Mouse (Mus musculus) midbrain, embryonic 13.5 days (tissue): ENCODE measurements at regions not wholly inside any gene's neighbourhood (a gene's known extent, or its start where the extent isn't known, plus 50 kb on each side); places are given as distances from the start of the nearest gene placed in this dataset.

ENCODE experiments used
- ATAC-seq: fragments of 200-750 bp; cut with Nextera tagmentation; 2 replicates; pipeline ENCODE4 v1.8.0; 2017; ENCODE audit warnings: mild to moderate bottlenecking, moderate TSS enrichment, moderate library complexity
- H3K27ac ChIP-seq: fragments of 300-500 bp; sonication (generic); 2 replicates; pipeline ENCODE4 v1.5.1; 2015; ENCODE audit warnings: inconsistent platforms, mild to moderate bottlenecking, moderate library complexity
- H3K27me3 ChIP-seq: fragments of 300-500 bp; sonication (generic); 2 replicates; pipeline ENCODE4 v1.6.1; 2015; ENCODE audit warnings: mild to moderate bottlenecking, inconsistent platforms
- H3K36me3 ChIP-seq: fragments of 300-500 bp; sonication (generic); 2 replicates; pipeline ENCODE4 v1.6.1; 2015; ENCODE audit warnings: mild to moderate bottlenecking, inconsistent platforms
- H3K4me1 ChIP-seq: fragments of 300-500 bp; sonication (generic); replicated peaks from 2 replicates; pipeline ENCODE4 v1.6.1; 2015; ENCODE audit warnings: inconsistent platforms
- H3K4me2 ChIP-seq: fragments of 300-500 bp; sonication (generic); replicated peaks from 2 replicates; pipeline ENCODE4 v1.6.1; 2015; ENCODE audit warnings: moderate library complexity, mild to moderate bottlenecking, inconsistent platforms
- H3K4me3 ChIP-seq: fragments of 300-500 bp; sonication (generic); replicated peaks from 2 replicates; pipeline ENCODE4 v1.5.1; 2015; ENCODE audit warnings: mild to moderate bottlenecking, inconsistent platforms
- H3K9ac ChIP-seq: fragments of 300-500 bp; sonication (generic); replicated peaks from 2 replicates; pipeline ENCODE4 v1.6.1; 2015; ENCODE audit warnings: mild to moderate bottlenecking, inconsistent platforms
- H3K9me3 ChIP-seq: fragments of 300-500 bp; sonication (generic); 2 replicates; pipeline ENCODE4 v1.6.1; 2016; ENCODE audit warnings: mild to moderate bottlenecking, inconsistent platforms
- WGBS: fragments of 180-500 bp; shearing (Covaris S2); methylation state at CpG from one replicate; pipeline ENCODE4 v1.1.7; 2015; 5-methylcytosine and 5-hydroxymethylcytosine counted together

- 86% methylated on average over 4 of the region's 4 CpGs for WGBS
- H3K36me3 ChIP-seq, result no peaks in the 10 kb centered on the region
- no peak for ATAC-seq
- H3K27ac ChIP-seq, result no peak overlapping the region
- no peaks in the 10 kb centered on the region for H3K9me3 ChIP-seq
- H3K9ac ChIP-seq, result no peak overlapping the region
- peaks cover 5% of the 10 kb centered on the region; the same call in 1 of the 2 replicates for H3K4me1 ChIP-seq
- no peak overlapping the region for H3K4me2 ChIP-seq
- H3K4me3 ChIP-seq, result no peak overlapping the region
- H3K27me3 ChIP-seq, result peaks cover 27% of the 10 kb centered on the region
Observed at GRCm38 (mm10) chr14:79890280-79890679, 93.6 kb upstream of the Olfm4 start.

GRCm38 (mm10) chr14:79883487-79883886 is 100.4 kb upstream of the Olfm4 start:
- Histone ChIP-seq H3K4me3 (no peak overlapping the region), H3K4me1 (peaks cover 41% of the 10 kb centered on the region), H3K27ac (no peak overlapping the region), H3K9me3 (no peaks in the 10 kb centered on the region), H3K9ac (no peak overlapping the region), H3K27me3 (peaks cover 39% of the 10 kb centered on the region), H3K4me2 (no peak overlapping the region), H3K36me3 (no peaks in the 10 kb centered on the region)
- WGBS, result 72% methylated on average over 7 of the region's 7 CpGs
- ATAC-seq, result no peak

GRCm38 (mm10) chr14:79881726-79882125 is 102.2 kb upstream of the Olfm4 start:
- ATAC-seq, result peak; percentile 31
- Histone ChIP-seq H3K9ac (no peak overlapping the region), H3K9me3 (no peaks in the 10 kb centered on the region), H3K36me3 (no peaks in the 10 kb centered on the region), H3K27me3 (peaks cover 45% of the 10 kb centered on the region), H3K27ac (no peak overlapping the region), H3K4me2 (no peak overlapping the region), H3K4me1 (peaks cover 41% of the 10 kb centered on the region), H3K4me3 (no peak overlapping the region)
- WGBS, result 33% methylated on average over 9 of the region's 9 CpGs

GRCm38 (mm10) chr14:79880065-79880755 is 103.7 kb upstream of the Olfm4 start:
- H3K36me3 ChIP-seq, result no peaks in the 10 kb centered on the region
- no peaks in the 10 kb centered on the region for H3K9me3 ChIP-seq
- no peak overlapping the region for H3K4me2 ChIP-seq
- H3K27ac ChIP-seq, result peak overlapping the region; percentile 30
- 23% methylated on average over 5 of the region's 5 CpGs for WGBS
- peaks cover 41% of the 10 kb centered on the region for H3K4me1 ChIP-seq
- no peak overlapping the region for H3K9ac ChIP-seq
- no peak overlapping the region for H3K4me3 ChIP-seq
- H3K27me3 ChIP-seq, result peaks cover 52% of the 10 kb centered on the region
- ATAC-seq, result peak; percentile 54

- ATAC-seq, result peak; percentile 35
- peaks cover 41% of the 10 kb centered on the region for H3K4me1 ChIP-seq
- H3K9me3 ChIP-seq, result no peaks in the 10 kb centered on the region
- H3K9ac ChIP-seq, result no peak overlapping the region
- peak overlapping the region; percentile 66 for H3K27ac ChIP-seq
- WGBS, result 44% methylated on average over 11 of the region's 11 CpGs
- H3K27me3 ChIP-seq, result peaks cover 52% of the 10 kb centered on the region
- no peaks in the 10 kb centered on the region for H3K36me3 ChIP-seq
- H3K4me3 ChIP-seq, result no peak overlapping the region
- no peak overlapping the region for H3K4me2 ChIP-seq
Observed at GRCm38 (mm10) chr14:79879333-79880035, 104.4 kb upstream of the Olfm4 start.

GRCm38 (mm10) chr14:79878285-79879019 is 105.4 kb upstream of the Olfm4 start:
- no peak overlapping the region for H3K9ac ChIP-seq
- no peak overlapping the region for H3K4me3 ChIP-seq
- no peak for ATAC-seq
- H3K4me2 ChIP-seq, result no peak overlapping the region
- WGBS, result 76% methylated on average over 17 of the region's 17 CpGs
- H3K27me3 ChIP-seq, result peaks cover 47% of the 10 kb centered on the region
- peaks cover 45% of the 10 kb centered on the region for H3K4me1 ChIP-seq
- H3K27ac ChIP-seq, result peak overlapping the region; percentile 66; the same call in 1 of the 2 replicates
- H3K9me3 ChIP-seq, result no peaks in the 10 kb centered on the region
- H3K36me3 ChIP-seq, result no peaks in the 10 kb centered on the region

GRCm38 (mm10) chr14:79873062-79873461 is 102.0 kb upstream of the Pcdh8 start:
- Histone ChIP-seq H3K4me2 (no peak overlapping the region), H3K9ac (no peak overlapping the region), H3K27me3 (peaks cover 48% of the 10 kb centered on the region), H3K36me3 (no peaks in the 10 kb centered on the region), H3K9me3 (no peaks in the 10 kb centered on the region), H3K27ac (no peak overlapping the region; the same call in 1 of the 2 replicates), H3K4me1 (peaks cover 16% of the 10 kb centered on the region), H3K4me3 (no peak overlapping the region)
- WGBS, result 29% methylated on average over 13 of the region's 13 CpGs
- peak; percentile 73 for ATAC-seq

GRCm38 (mm10) chr14:79872430-79872829 is 101.3 kb upstream of the Pcdh8 start:
- no peak overlapping the region for H3K4me3 ChIP-seq
- H3K4me1 ChIP-seq, result peaks cover 16% of the 10 kb centered on the region
- H3K4me2 ChIP-seq, result no peak overlapping the region
- H3K9me3 ChIP-seq, result no peaks in the 10 kb centered on the region
- no peak overlapping the region for H3K9ac ChIP-seq
- ATAC-seq, result peak; percentile 45
- no peaks in the 10 kb centered on the region for H3K36me3 ChIP-seq
- peaks cover 47% of the 10 kb centered on the region for H3K27me3 ChIP-seq
- WGBS, result 17% methylated on average over 1 of the region's 1 CpGs
- no peak overlapping the region for H3K27ac ChIP-seq

GRCm38 (mm10) chr14:79869325-79869724 is 98.2 kb upstream of the Pcdh8 start:
- H3K27ac ChIP-seq, result no peak overlapping the region
- H3K9ac ChIP-seq, result no peak overlapping the region
- no peak for ATAC-seq
- no peak overlapping the region for H3K4me3 ChIP-seq
- H3K4me1 ChIP-seq, result peaks cover 16% of the 10 kb centered on the region
- peaks cover 23% of the 10 kb centered on the region for H3K27me3 ChIP-seq
- 65% methylated on average over 1 of the region's 1 CpGs for WGBS
- H3K36me3 ChIP-seq, result no peaks in the 10 kb centered on the region
- no peaks in the 10 kb centered on the region for H3K9me3 ChIP-seq
- no peak overlapping the region for H3K4me2 ChIP-seq

GRCm38 (mm10) chr14:79856245-79856644 is 85.1 kb upstream of the Pcdh8 start:
- H3K4me2 ChIP-seq, result no peak overlapping the region

GRCm38 (mm10) chr14:79854216-79854615 is 83.1 kb upstream of the Pcdh8 start:
- Histone ChIP-seq H3K36me3 (no peaks in the 10 kb centered on the region), H3K27me3 (peaks cover 17% of the 10 kb centered on the region), H3K27ac (no peak overlapping the region), H3K4me3 (no peak overlapping the region), H3K9ac (no peak overlapping the region), H3K4me1 (peaks cover 25% of the 10 kb centered on the region), H3K9me3 (no peaks in the 10 kb centered on the region), H3K4me2 (no peak overlapping the region)
- ATAC-seq, result no peak
- WGBS, result 91% methylated on average over 5 of the region's 5 CpGs

More at GRCm38 (mm10) chr14:79856245-79856644, 85.1 kb upstream of the Pcdh8 start:
- H3K36me3 ChIP-seq, result no peaks in the 10 kb centered on the region
- ATAC-seq, result no peak
- H3K4me1 ChIP-seq, result peaks cover 7% of the 10 kb centered on the region
- no peaks in the 10 kb centered on the region for H3K9me3 ChIP-seq
- H3K27me3 ChIP-seq, result peaks cover 12% of the 10 kb centered on the region; the same call in 1 of the 2 replicates
- H3K27ac ChIP-seq, result no peak overlapping the region
- 90% methylated on average over 7 of the region's 7 CpGs for WGBS
- H3K4me3 ChIP-seq, result no peak overlapping the region
- no peak overlapping the region for H3K9ac ChIP-seq

GRCm38 (mm10) chr14:79852683-79853082 is 81.6 kb upstream of the Pcdh8 start:
- no peaks in the 10 kb centered on the region for H3K36me3 ChIP-seq
- no peak overlapping the region for H3K9ac ChIP-seq
- H3K27me3 ChIP-seq, result peaks cover 20% of the 10 kb centered on the region
- H3K27ac ChIP-seq, result no peak overlapping the region
- H3K4me1 ChIP-seq, result peaks cover 25% of the 10 kb centered on the region
- no peaks in the 10 kb centered on the region for H3K9me3 ChIP-seq
- H3K4me2 ChIP-seq, result no peak overlapping the region
- no peak overlapping the region for H3K4me3 ChIP-seq
- 84% methylated on average over 10 of the region's 10 CpGs for WGBS
- no peak for ATAC-seq
